Mouse (Mus musculus) thymus, adult 18-20 months (tissue): ENCODE data around the gene Ubtd2.

Source experiments
- DNase-seq, 2 experiments: peaks; one replicate each; pipeline ENCODE4 v3.0.0; 2022; ENCODE audit warnings: mixed read lengths in 2 of 2

The Ubtd2 gene

GRCm38 (mm10) chr11:32454800-32455506 is at the start of gene Ubtd2:
TSS of gene Ubtd2 (plus strand) at chr11:32455370.
- DNase-seq = peak; percentile 95

DNA sequence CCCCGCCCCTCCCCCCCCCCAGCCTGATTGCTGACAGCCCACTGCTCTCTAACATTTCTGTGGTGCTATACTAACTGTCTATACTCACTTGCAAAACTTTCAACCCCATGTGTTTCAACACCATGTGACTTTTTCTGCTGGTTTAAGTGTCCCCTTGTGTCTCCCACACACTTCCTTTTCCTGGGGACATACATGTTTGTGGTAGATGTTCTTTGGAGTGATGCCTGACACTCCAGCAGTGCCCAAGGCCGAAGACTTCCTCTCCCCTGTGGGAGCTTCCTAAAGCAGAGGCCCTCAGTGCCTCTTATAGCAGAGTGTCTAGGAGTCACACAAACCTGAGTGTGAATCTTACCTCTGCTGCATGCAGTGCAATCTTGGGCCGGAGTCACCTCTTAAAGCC is 47.3 kb upstream of the Ubtd2 start:
- no peak for DNase-seq

GRCm38 (mm10) chr11:32409052-32409451 is 46.1 kb upstream of the Ubtd2 start:
- no peak for DNase-seq

DNA sequence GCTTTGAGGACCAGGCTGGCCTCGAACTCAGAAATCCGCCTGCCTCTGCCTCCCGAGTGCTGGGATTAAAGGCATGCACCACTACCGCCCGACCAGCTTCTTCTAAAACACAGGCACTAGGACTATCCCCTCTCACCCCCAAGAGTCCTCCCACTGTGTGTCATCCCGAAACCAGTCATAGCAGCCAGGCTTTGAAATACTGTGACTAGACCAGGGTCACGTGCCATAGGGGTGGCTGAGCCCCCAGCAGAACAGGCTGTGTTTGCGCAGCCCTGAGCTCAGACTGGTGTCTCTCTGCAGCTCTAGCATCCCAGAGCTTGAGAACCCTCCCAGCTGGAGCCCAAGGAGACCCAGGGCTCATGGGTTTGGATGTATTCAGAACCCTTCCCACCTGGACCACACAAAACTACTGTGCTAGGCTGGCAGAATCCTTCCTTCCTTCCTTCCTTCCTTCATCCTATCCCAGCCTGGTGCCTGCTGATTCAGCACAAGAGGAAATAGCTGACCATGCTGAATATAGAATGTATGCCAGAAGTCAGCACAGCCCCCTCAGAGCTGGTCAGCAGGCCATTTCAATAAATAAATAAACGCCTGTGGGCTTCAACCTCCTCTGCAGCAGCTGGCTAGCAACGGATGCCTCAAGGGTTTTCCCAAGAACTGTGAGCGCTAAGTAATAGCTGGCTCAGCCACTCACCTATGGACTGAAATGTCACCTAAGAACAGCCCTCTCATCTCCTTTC is 45.2 kb upstream of the Ubtd2 start:
- no peak for DNase-seq

GRCm38 (mm10) chr11:32420001-32420400 is 35.2 kb upstream of the Ubtd2 start:
- no peak for DNase-seq

DNA sequence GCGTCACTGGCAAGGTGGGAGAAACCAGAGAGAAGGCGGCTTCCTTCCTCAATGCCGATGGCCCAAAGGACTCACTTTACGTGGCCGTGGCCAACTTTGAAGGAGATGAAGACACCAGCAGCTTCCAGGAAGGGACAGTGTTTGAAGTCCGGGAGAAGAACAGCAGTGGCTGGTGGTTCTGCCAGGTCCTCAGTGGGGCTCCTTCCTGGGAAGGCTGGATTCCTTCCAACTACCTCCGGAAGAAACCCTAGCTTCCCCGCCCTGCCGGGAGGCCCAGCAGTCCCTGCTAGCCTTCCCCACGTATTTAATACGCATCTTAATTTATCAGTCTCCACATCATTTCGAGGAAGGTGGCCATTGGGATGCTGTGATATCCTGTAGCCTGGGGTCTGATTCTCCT is 31.9 kb upstream of the Ubtd2 start:
- no peak for DNase-seq

DNA sequence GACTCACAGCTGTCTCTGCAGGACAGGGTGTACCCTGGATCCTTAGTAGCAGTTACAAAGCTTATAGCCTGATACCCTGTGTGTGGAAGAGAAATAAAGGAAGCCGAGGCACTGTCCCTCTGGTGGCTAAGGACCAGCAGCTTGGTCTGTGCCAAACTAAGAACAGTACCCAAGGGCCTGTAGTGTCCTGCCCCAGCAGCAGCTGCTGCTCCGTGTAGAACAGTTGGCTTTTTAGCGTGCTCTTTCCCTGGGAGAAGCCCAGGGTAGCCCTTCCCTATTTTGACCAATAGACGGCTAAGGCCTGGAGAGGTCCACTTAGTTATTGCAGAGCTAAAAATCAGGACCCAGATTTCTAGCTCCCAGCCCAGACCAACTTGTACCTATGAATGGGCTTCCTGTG is 30.6 kb upstream of the Ubtd2 start:
- no peak for DNase-seq

- no peak for DNase-seq
These were observed 30.0 kb upstream of the Ubtd2 start for GRCm38 (mm10) chr11:32425043-32425658.

DNA sequence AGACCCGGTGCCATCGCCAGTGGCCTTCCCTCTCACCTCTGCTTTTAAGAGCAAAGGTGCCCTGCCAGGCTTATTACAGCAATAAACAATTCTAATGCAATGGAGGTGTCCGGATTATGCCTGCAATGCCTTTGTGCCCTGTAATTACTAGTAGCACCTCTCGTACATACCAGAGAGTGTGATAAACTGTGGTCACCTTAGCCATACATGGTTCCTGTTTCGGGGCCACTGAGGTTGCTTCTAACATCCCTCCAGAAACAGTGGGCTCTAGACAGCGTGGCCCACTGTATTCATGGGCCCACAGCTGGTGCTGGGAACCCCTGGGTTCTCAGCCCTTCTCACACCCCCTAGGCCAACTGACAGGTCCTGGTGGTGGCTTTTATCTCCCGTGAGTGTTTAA is 27.6 kb upstream of the Ubtd2 start:
- no peak for DNase-seq

DNA sequence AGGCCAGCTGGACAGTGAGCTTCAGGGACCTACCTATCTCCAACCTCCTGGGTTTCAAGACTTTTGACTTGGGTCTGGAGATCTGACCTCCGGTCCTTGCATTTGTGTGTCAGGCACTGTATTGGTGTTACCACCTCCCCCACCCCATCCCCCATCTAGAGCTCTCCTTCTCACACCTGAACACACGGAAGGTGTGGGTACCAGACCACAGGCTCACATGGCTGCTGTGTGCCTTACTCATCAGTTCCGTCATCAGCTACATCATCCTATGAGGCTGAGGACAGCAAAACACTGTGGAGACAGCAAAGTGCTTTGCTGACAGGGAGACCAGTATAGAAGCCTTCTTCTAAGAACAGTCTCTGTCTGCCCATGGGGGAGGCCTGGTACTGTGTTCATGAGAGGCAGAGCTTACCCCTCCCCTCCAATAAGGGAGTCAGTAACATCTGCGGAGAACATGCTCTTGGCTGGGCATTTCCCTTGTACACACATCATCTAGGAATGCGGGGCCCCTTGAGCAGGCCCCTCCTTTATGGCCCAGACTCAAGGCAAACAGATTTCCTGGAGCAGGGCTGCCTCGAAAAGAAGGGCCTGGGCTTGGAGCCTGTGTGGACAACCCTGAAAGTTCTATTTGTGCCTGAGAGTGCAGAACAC is 19.6 kb upstream of the Ubtd2 start:
- no peak for DNase-seq

DNA sequence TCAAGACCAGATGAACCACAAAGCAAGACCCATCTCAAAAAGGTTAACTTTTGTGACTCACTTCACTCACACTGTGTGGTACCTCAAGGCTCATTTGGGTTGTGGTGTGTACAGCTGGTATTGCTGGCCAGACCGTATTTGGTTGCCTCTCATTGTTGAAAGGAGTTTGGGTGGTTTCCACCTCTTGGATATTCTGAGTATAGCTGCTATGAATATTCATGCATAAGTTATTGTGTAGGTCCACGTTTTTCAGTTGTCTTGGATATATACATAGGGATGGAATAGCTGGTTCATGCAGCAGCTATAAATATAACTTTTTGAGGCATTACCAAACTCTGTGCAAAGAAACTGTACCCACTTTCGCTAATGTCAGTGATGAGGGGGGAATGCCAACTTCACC is 12.6 kb upstream of the Ubtd2 start:
- DNase-seq = no peak

- no peak for DNase-seq
These were observed 10.9 kb upstream of the Ubtd2 start for GRCm38 (mm10) chr11:32444266-32444665.

DNA sequence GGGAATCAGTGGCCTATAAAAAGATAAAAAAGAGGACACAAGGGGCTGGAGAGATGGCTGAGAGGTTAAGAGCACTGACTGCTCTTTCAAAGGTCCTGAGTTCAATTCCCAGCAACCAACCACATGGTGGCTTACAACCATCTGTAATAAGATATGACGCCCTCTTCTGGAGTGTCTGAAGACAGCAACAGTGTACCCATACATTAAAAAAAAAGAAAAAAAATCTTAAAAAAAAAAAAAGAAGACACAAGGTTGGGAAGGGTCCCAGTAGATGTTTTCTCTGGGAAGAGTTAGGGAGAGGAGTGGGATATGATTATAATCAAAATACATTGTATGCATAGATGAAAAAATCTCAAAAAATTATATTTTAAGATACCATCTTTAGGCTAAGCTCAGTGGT is 10.0 kb upstream of the Ubtd2 start:
- DNase-seq = no peak

GRCm38 (mm10) chr11:32445637-32446226 is 9.4 kb upstream of the Ubtd2 start:
- DNase-seq = no peak

- DNase-seq = peak; percentile 13 to 30
These were observed 5.0 kb upstream of the Ubtd2 start for GRCm38 (mm10) chr11:32450216-32450615.

DNA sequence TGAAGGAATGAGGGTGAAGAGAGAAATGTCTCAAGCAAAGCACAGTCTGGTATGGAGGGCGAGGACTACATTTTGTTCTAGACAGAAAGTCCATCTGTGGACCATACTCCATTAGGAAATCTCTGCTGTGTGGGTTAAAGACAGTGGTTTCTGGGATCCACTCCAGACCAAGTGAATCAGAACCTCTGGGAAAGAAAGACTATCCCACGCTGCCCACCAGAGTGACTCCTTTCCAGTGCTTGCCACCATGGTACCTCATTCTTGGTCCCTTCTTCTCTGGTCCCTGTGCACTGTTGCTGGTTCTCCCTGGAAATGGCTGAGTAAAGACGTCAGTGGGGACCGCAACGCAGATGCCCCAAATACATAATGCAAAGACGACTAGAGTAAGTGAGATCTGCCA is 3.9 kb upstream of the Ubtd2 start:
- DNase-seq = no peak

DNA sequence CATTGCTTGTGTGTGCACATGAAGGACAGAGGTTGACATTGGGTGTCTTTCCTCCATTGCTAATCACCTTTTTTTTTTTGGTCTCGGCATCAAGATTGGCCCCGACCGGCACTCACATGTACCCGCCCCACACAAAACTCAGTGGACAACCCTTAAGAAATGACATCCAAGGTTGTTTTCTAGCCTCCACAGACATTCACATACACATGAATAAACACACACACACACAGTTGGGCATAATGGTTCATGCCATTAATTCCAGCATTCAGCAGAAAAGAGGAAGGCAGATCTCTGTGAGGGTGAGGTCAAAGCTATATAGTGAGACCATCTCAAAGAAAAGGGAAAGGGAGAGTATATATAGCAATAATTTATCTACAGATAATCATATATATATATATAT is 2.4 kb upstream of the Ubtd2 start:
- DNase-seq = no peak

DNA sequence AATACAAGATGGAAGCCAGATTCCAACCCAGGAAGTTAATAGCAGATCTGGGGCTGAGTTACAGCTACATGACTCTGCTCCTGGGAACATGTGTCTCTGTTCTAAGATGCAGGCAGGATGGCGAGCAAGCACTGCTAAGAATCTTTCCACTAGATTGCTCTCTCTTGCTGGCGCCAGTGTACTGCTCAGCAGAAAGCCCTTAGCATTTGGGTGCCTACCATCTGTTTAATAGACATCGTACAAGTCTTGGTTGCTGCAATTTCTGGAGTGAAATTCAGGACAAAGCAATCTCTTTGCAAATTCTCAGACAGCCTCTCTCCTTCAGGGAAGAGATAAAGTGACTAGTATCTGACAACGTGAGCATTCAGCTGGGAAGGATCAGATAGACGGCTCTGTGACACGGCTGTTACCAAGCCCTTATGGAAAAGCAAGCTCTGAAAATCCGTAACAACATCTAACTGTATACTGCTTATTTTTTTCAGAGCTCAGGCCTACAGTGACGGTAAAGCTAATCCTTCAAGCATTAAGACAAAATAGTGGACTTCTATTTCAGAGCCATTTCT is 1.7 kb upstream of the Ubtd2 start:
- DNase-seq = no peak

- no peak for DNase-seq
These were observed 855 bp upstream of the Ubtd2 start for GRCm38 (mm10) chr11:32454231-32454799.

DNA sequence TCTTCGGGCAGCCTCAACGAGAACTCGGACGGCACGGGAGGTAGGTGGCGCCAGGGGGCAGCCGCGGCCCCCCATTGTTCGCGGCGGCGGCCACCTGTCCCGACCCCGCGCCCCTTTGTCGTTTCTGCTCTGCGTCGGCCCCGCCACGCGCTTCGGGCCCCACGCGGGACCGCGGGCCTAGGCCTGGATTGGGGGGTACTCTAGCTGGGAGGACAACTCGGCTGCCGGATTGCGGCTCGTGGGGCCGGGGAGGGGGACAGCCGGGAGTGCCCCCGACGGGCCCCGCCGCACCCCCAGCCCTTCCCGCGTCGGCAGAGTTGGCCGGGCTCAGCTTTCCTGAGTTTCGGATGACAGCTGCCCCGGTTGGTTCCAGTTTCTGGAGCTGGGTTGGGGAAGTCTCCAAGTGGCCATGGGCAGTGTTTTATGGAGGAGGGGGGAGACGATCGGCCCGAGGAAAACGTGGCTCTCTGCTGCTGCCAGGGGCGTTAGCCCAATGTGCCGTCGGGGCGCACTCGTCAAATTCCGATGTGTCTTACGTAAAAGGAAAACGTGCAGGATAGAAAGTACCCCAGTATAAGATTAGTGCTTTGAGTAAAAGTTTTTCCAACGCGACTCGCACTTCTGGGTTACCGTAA is 454 bp downstream of the Ubtd2 start:
- DNase-seq = peak in 1 of 2 experiments; percentile 48

DNA sequence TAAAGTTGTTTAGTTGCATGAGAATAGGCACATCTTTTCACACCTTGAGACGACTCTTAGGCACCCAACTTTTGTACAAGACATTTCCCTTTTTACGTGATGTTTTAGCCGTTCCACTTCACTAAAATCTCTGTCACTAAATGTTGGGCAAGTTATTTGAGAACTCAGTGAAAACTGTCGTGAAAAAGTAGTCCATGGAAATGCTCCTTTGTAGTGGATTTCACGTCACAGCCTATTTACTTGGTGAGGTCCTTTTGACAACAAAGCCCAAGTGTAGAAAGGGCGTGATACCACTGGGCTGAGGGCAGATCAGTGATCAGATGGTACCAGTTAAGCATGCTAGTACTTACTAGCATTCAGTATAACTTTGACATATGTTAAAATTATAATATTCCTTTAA is 1.2 kb downstream of the Ubtd2 start:
- no peak for DNase-seq

DNA sequence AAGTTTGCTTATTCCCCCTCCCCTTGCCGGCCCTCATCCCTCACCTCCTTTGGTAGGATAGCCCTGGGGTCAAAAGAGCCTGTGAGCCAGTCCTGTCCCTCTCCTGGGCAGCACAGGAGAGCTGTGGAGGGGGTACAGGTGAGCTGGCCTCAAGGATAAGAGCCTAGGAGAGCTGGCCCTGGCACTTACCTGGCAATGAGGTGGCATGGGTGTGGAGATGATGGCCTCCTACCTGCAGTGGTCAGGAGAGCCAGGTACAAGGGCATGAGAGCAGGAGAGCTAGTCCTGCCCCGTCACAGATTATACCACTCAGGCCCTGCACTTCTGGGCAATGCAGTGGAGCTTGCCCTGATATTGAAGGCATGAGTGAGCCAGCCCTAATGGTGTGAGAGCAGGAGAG is 9.1 kb downstream of the Ubtd2 start:
- DNase-seq = no peak
